Mouse (Mus musculus): Measurements from ENCODE around the gene 4930447C04Rik.
A peak's percentile ranks its signal among the peaks of the same experiment; 100 is the strongest.

The 4930447C04Rik gene

GRCm38 (mm10) chr12:72940071-72940821 lies at the start of gene 4930447C04Rik:
Gene 4930447C04Rik (minus strand): TSS chr12:72940774.
- no peak for DNase-seq (ENCODE audit: low read depth, low spot score)

DNA sequence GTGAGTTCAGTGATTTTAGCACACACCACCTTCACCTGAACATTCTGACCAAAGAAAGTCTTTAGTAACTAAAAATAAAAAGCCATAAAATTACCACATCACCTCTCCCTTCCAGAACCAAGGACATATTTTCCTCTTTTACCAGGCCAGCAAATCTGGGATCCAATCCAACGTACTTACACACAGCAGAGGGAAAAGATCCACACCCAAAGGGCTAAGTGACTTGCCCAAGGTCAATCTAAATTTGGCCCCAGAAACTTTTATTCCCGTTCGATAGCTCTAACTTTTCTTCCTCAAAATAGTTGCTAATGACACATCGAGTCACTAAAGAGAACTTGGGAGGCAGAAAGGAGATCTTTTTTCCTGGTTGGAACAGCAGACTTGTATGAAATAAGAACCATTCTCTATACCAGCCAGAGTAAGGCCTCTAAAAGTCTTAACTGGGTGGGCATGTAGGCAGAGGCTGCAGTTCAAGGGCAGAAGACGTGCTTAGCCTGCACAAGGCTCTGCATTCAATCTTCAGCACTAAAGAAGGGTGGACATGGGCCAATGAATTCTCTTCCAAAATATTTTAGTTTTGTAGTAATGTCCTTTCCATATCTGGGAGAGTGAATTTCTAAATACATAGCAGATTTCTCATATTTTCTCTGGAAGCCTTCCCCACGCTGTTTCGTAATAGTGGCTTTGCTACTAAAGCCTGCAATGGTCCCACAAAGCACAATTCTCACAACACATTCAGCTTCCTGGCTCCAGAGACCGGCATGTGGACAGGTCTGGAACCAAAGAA lies 42.7 kb upstream of the 4930447C04Rik start:
- no peak for DNase-seq (ENCODE audit: low read depth, low spot score)

DNA sequence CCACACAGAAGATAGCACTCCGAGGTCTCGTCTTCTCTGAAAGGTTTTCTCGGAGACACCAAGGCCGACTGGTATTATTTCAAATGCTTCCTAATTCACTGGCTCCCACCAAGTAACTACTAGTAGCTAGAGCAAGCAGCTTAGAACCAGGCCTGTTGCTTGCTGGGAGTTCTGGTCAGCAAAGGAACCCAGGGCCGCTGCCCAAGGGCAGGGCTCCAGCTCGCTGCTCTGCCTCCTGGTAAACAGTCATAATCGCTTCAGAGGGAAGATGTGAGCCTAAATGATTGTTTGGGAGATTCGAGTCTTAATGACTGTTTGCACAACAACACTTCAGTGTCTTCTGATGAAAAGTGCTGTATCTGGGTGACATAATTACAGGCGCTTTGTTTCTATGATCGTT lies 42.0 kb upstream of the 4930447C04Rik start:
- no peak for DNase-seq (ENCODE audit: low read depth, low spot score)

- DNase-seq (ENCODE audit: low read depth, low spot score) = no peak
These were observed 38.7 kb upstream of the 4930447C04Rik start for GRCm38 (mm10) chr12:72979236-72979635.

- DNase-seq (ENCODE audit: low read depth, low spot score) = no peak
These were observed 37.3 kb upstream of the 4930447C04Rik start for GRCm38 (mm10) chr12:72977851-72978250.

DNA sequence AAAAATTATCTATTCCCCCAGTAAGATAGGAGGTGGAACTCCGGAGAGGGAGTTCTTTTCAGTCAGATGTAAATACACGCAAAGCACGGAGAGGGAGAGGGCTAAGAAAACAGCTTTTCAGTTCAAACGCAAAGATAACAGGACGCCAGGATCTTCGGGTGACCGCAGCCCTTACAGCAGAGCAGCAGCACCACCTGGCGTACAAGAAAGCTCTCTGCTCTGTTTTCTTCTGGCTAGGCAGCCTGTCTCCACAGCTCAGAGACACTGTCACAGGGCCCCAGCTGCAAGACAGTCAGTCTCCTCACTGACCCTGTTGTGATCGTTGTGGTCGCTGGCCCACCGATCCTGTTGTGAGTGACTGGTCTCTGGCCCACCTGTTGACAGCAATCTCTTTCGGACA lies 36.1 kb upstream of the 4930447C04Rik start:
- peak; percentile 81 for DNase-seq (ENCODE audit: low read depth, low spot score)

DNA sequence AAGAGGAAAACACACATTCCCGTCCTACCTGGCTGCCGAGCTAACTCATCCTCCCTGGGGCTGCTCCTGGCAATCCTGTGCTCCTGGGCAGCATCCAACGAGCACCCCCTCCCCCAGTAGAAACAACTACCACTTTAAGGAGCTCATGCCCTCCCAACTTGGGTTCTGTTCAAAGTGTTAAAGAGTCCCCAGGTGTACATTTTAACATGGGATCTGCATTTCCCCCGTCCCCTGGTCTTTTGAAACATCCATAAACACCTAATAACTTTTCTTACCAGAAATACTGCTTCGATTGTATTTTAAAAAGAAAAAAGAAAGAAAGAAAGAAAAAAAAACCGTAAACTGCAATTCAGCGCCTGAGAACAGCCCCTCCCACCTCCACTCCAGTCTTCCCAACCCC lies 35.6 kb upstream of the 4930447C04Rik start:
- DNase-seq (ENCODE audit: low read depth, low spot score) = no peak

GRCm38 (mm10) chr12:72973161-72973560 lies 32.6 kb upstream of the 4930447C04Rik start:
- peak; percentile 56 for DNase-seq (ENCODE audit: low read depth, low spot score)

- DNase-seq (ENCODE audit: low read depth, low spot score) = no peak
These were observed 30.0 kb upstream of the 4930447C04Rik start for GRCm38 (mm10) chr12:72970620-72971019.

GRCm38 (mm10) chr12:72967541-72967940 lies 27.0 kb upstream of the 4930447C04Rik start:
- DNase-seq (ENCODE audit: low read depth, low spot score) = no peak

DNA sequence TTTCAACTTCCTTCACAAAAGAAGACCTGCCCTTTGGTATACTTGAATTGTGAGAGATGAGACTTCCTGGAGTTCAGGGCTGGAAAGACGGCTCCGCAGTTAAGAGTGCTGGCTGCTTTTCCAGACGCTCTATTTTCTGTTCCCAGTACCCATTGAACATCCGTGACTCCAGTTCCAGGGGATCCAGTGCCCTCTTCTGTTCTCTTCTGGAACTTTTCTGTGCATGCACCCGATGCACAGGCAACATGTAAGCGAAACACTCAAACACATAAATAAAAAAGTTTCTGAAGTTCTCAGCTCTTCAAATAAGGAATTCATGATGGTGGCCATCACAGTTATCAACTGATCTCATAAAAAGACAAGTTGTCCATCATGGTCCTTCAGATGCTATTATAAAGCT lies 22.2 kb upstream of the 4930447C04Rik start:
- DNase-seq (ENCODE audit: low read depth, low spot score) = no peak

GRCm38 (mm10) chr12:72958446-72958845 lies 17.9 kb upstream of the 4930447C04Rik start:
- no peak for DNase-seq (ENCODE audit: low read depth, low spot score)

DNA sequence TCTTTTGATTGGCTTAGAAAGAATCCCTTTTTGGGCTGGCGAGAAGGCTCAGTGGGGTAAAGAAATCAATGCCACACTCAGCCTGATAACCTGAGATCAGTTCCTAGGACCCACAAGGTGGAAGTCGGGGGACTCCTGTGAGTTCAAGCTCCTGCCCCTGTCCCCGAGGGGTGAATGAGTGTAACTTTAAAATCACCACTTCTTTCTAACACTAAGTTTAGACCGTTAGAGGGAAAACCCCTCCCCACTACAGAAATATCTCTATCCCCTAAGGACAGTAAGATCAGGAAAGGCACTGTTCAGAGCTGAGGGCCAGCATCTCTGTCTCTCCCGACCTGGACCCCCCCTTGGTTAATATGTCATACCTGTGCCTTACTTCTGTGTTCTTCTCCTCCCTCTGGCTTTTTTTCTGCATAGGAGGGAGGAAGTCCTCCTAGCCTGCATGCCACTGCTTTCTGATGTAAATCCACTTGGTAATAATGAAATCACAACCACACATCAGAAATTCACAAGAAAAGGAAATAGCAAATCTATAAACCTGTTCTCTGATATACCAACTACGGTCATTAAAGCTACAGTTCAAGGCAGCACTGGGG lies 17.4 kb upstream of the 4930447C04Rik start:
- DNase-seq (ENCODE audit: low read depth, low spot score) = no peak

- no peak for DNase-seq (ENCODE audit: low read depth, low spot score)
These were observed 14.3 kb upstream of the 4930447C04Rik start for GRCm38 (mm10) chr12:72954906-72955305.

DNA sequence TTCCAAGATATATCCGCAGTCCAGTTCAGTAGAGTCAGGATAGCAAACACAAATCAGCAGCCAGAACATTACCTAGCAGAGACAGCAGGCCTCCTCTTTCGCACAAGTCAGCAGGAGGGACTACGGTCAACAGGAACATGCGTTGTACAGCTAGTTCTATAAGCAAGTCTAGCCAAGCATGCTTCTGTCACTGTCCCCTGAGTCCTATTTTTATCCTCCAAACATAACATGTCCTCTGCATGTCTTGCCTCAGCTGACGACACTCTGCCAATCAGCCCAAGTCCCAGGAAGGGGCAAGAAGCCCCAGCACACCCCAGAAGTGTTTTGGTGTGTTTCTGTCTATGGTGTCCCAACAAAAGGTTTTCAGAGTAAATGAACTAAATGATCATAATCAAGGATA lies 13.3 kb upstream of the 4930447C04Rik start:
- no peak for DNase-seq (ENCODE audit: low read depth, low spot score)

- DNase-seq (ENCODE audit: low read depth, low spot score) = no peak
These were observed 12.5 kb upstream of the 4930447C04Rik start for GRCm38 (mm10) chr12:72953089-72953488.

DNA sequence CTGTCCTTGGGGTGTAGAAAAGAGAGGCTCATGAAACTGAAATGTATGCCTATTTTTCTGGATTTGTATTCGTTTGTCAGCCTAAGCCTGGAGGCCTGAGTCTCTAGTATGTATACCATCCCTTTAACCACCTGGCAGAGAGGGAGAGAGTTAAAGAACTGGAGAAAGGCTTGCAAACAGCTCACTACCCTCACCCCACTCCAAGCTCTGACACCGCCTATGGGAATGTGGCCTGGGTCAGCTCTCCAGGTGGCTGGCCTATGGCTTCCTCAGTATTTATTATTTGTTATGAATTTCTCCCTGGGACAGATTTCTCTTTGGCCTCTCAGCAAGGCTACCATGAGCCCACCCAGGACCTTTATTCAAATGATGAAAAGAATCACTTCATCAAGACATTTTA lies 6.8 kb upstream of the 4930447C04Rik start:
- no peak for DNase-seq (ENCODE audit: low read depth, low spot score)

GRCm38 (mm10) chr12:72946805-72947204 lies 6.2 kb upstream of the 4930447C04Rik start:
- no peak for DNase-seq (ENCODE audit: low read depth, low spot score)

DNA sequence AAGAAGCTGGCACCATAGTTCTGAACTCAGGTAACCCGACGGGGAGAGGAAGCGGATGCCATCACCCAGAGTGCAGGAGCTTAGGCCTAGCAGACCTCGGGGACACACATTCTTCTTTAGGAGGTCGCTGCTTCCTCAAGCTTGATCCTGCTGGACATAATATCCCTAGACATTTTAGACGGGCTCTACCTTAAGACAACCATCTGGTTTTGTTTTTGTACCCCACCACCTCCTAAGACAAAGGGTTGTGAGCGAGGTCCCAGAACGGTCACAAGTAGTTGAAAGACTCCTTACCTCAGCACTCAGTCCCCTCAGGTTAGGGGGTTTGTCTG lies 5.5 kb upstream of the 4930447C04Rik start:
- no peak for DNase-seq (ENCODE audit: low read depth, low spot score)

- no peak for DNase-seq (ENCODE audit: low read depth, low spot score)
These were observed 4.9 kb upstream of the 4930447C04Rik start for GRCm38 (mm10) chr12:72945301-72946063.

DNA sequence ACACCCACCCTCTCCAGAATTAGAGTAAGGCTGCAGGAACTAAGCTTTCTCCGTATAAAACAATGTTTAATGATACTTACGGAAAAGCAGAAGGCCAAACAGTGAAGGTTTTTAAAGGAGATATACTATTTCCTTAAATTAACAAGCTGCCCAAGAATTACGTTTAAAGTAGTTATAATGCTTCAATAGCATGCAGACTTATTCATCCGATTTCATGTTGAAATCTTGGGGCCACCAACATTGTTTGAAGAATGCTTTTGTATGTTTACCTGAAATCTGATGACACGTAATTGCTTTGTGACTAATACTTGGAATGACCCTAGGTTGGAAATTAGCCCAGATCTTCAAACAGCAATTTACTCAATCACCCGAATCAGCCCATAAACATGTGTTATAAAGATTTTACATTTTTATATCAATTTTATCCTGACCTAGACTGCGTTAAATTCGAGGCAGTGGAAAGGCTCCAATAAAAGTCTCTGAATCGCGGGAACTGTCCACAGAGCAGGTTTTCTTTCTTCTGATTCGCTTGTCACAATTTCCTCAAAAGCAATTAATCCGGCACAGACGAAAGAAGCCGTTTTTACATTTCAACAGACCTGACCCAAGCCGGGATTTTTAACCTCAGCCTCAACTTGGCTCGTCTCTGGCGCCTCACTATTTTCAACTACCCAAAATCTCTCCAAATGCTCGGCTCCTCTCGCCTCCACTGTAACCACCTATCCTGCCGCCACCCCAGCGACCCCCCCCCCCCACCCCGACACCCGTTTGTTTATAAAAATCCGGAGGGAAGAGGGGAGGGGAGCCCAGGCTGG lies 4.0 kb upstream of the 4930447C04Rik start:
- no peak for DNase-seq (ENCODE audit: low read depth, low spot score)
